Mouse (Mus musculus): ENCODE data around the gene Gm20388. TPM values are rescaled to one million over a fixed set of nuclear protein-coding genes. Genes with fewer than 3 reads are reported as not detected.

Gm20388 gene
- polyA plus RNA-seq, 1 experiment from 2014 or later, result 2.5 TPM

GRCm38 (mm10) chr8:121200979-121201378 is 1290.3 kb downstream of the Gm20388 start:
- no peak for DNase-seq (ENCODE audit: low spot score)
- no peaks in the 10 kb centered on the region for H3K9me3 ChIP-seq (replicated peaks)
- peak overlapping the region; percentile 53 for H3K27ac ChIP-seq
- peaks cover 61% of the 10 kb centered on the region for H3K27me3 ChIP-seq (ENCODE audit: low read depth, poor library complexity, severe bottlenecking)
- WGBS, result 35% methylated on average over 3 of the region's 3 CpGs
- H3K4me1 ChIP-seq, result peaks cover 60% of the 10 kb centered on the region
- no peak overlapping the region for H3K4me3 ChIP-seq
- H3K36me3 ChIP-seq, result no peaks in the 10 kb centered on the region

GRCm38 (mm10) chr8:121201651-121202050 is 1291.0 kb downstream of the Gm20388 start:
- WGBS, result 78% methylated on average over 7 of the region's 7 CpGs
- Histone ChIP-seq H3K27ac (no peak overlapping the region), H3K27me3 (ENCODE audit: low read depth, poor library complexity, severe bottlenecking) (peaks cover 61% of the 10 kb centered on the region), H3K4me1 (peaks cover 60% of the 10 kb centered on the region), H3K4me3 (no peak overlapping the region), H3K9me3 (replicated peaks) (no peaks in the 10 kb centered on the region), H3K36me3 (no peaks in the 10 kb centered on the region)
- DNase-seq (ENCODE audit: low spot score), result no peak

DNA sequence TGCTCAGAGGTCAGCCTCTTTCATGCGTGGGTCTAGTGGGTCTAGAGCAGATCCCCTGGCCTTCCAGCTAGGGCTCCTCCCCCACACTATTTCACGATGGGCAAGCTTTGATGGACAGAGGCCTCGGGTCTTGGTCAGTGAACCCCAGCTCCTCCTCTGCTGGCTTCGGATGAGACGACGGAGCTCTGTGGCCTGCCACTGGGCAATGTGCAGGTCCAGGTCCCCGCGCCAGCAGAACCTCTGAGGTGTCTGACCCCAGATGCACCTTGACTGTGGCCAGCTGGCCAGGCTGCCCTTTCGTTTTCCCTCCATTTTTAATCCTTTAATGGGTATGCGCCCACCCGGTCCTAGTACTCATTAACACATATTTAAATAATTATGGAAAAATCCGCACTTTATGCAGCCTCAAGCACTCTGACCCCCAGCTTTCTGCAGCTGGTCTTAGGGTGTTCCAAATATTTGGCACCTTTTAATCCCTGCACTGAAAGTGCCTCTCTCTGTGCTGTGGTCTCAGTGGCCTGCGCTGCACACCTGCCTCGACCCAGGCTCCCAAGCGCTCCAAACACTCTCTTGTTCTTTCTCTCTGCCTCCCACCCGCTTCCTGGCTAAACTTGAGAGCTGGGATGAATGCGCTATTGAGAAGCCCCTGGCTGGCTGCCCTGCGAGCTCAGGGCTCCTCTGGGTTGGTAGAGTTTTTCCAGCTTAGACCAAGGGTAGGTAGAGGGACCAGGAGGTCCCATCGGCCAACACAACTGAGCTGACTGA is 1293.2 kb downstream of the Gm20388 start:
- 71% methylated on average over 19 of the region's 19 CpGs for WGBS
- no peaks in the 10 kb centered on the region for H3K36me3 ChIP-seq
- no peak for DNase-seq (ENCODE audit: low spot score)
- peak overlapping the region; percentile 34 for H3K27ac ChIP-seq
- H3K4me3 ChIP-seq, result no peak overlapping the region
- H3K4me1 ChIP-seq, result peaks cover 61% of the 10 kb centered on the region
- peaks cover 55% of the 10 kb centered on the region for H3K27me3 ChIP-seq (ENCODE audit: low read depth, poor library complexity, severe bottlenecking)
- H3K9me3 ChIP-seq (replicated peaks), result no peaks in the 10 kb centered on the region

GRCm38 (mm10) chr8:121207171-121207570 is 1296.5 kb downstream of the Gm20388 start:
- Histone ChIP-seq H3K9me3 (replicated peaks) (no peaks in the 10 kb centered on the region), H3K36me3 (no peaks in the 10 kb centered on the region), H3K4me1 (peaks cover 43% of the 10 kb centered on the region), H3K4me3 (no peak overlapping the region), H3K27me3 (ENCODE audit: low read depth, poor library complexity, severe bottlenecking) (peaks cover 62% of the 10 kb centered on the region), H3K27ac (no peak overlapping the region)
- DNase-seq (ENCODE audit: low spot score), result no peak
- 89% methylated on average over 2 of the region's 2 CpGs for WGBS

DNA sequence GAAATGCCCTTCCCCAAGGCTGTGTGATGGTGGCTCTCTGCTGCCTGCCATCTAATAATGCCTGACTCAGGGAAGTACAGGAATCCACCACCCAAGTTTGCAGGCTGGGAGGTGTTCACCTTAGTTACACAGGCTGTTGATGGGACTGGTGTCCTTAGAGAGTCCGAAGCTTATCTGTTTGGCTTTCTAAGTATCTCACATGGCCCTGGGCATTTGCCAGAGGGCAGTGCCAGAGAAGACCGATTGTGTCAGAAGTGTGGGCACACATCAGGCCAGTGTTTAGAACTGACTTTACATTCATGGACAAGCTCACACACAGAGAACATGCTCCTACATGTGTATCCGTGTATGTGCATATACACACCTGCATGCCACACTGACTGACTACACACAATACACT is 1300.0 kb downstream of the Gm20388 start:
- Histone ChIP-seq H3K9me3 (replicated peaks) (no peaks in the 10 kb centered on the region), H3K27ac (no peak overlapping the region), H3K4me1 (peaks cover 22% of the 10 kb centered on the region), H3K36me3 (no peaks in the 10 kb centered on the region), H3K27me3 (ENCODE audit: low read depth, poor library complexity, severe bottlenecking) (peaks cover 49% of the 10 kb centered on the region), H3K4me3 (no peak overlapping the region)
- DNase-seq (ENCODE audit: low spot score), result no peak
- 90% methylated on average over 3 of the region's 3 CpGs for WGBS

DNA sequence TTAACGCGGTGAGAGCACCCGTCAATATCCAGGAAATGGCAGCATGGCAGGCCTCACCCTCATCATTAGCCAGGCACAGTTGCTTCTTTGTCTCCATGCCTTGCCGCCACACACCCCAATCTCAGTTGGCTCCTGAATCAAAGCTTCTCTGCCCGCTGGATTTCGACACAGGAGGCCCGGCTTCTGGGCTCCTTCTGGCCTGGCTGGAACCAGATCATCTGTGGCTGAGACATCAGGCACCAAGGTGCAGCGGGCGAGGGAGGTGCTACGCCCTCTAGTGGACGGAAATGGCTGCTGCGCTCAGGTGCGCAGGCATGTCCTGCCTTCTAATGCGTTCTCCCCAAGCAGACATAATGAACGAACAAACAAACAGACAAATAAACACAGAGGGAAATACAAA is 1302.6 kb downstream of the Gm20388 start:
- DNase-seq (ENCODE audit: low spot score), result peak; percentile 61

GRCm38 (mm10) chr8:121213651-121214050 is 1303.0 kb downstream of the Gm20388 start:
- DNase-seq (ENCODE audit: low spot score), result no peak
- Histone ChIP-seq H3K36me3 (no peaks in the 10 kb centered on the region), H3K27ac (no peak overlapping the region), H3K27me3 (ENCODE audit: low read depth, poor library complexity, severe bottlenecking) (peaks cover 49% of the 10 kb centered on the region), H3K4me3 (no peak overlapping the region), H3K4me1 (peaks cover 18% of the 10 kb centered on the region), H3K9me3 (replicated peaks) (no peaks in the 10 kb centered on the region)
- WGBS, result 53% methylated on average over 10 of the region's 10 CpGs

More for the DNA sequence above, 1302.6 kb downstream of the Gm20388 start:
- 57% methylated on average over 15 of the region's 15 CpGs for WGBS
- H3K9me3 ChIP-seq (replicated peaks), result no peaks in the 10 kb centered on the region
- H3K27me3 ChIP-seq (ENCODE audit: low read depth, poor library complexity, severe bottlenecking), result peaks cover 49% of the 10 kb centered on the region
- no peaks in the 10 kb centered on the region for H3K36me3 ChIP-seq
- H3K27ac ChIP-seq, result peak overlapping the region; percentile 34
- peaks cover 22% of the 10 kb centered on the region for H3K4me1 ChIP-seq
- no peak overlapping the region for H3K4me3 ChIP-seq

DNA sequence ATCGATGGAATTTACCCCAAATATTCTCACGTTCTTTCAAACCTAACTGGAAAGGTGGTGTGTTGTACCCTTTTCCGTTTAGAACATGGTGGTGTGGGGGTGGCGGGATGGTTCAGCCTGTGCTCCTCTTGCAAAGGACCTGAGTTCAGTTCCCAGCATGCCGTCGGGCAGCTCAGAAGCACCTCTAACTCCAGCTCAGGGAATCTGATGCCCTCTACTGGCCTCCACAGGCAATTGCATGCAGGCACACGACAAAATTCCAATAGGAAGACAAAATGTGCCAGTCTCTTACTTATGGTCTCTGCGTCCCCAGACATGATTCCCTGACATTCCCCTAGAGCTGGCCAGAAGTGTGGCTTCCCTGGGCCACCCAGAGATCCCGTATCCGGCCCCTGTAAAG is 1304.3 kb downstream of the Gm20388 start:
- Histone ChIP-seq H3K36me3 (no peaks in the 10 kb centered on the region), H3K4me3 (no peak overlapping the region), H3K27me3 (ENCODE audit: low read depth, poor library complexity, severe bottlenecking) (peaks cover 50% of the 10 kb centered on the region), H3K27ac (no peak overlapping the region), H3K4me1 (peaks cover 18% of the 10 kb centered on the region), H3K9me3 (replicated peaks) (no peaks in the 10 kb centered on the region)
- DNase-seq (ENCODE audit: low spot score), result no peak
- 76% methylated on average over 10 of the region's 10 CpGs for WGBS

- Histone ChIP-seq H3K27ac (no peak overlapping the region), H3K4me1 (peaks cover 29% of the 10 kb centered on the region), H3K4me3 (no peak overlapping the region), H3K27me3 (ENCODE audit: low read depth, poor library complexity, severe bottlenecking) (peaks cover 39% of the 10 kb centered on the region), H3K9me3 (replicated peaks) (no peaks in the 10 kb centered on the region), H3K36me3 (no peaks in the 10 kb centered on the region)
- no peak for DNase-seq (ENCODE audit: low spot score)
- 89% methylated on average over 10 of the region's 10 CpGs for WGBS
Measured at GRCm38 (mm10) chr8:121216441-121216949, 1305.9 kb downstream of the Gm20388 start.

- no peak overlapping the region for H3K27ac ChIP-seq
- H3K36me3 ChIP-seq, result no peaks in the 10 kb centered on the region
- peaks cover 48% of the 10 kb centered on the region for H3K27me3 ChIP-seq (ENCODE audit: low read depth, poor library complexity, severe bottlenecking)
- no peaks in the 10 kb centered on the region for H3K9me3 ChIP-seq (replicated peaks)
- no peak overlapping the region for H3K4me3 ChIP-seq
- DNase-seq (ENCODE audit: low spot score), result no peak
- H3K4me1 ChIP-seq, result peaks cover 41% of the 10 kb centered on the region
- 89% methylated on average over 3 of the region's 3 CpGs for WGBS
Measured at GRCm38 (mm10) chr8:121218486-121218885, 1307.8 kb downstream of the Gm20388 start.

DNA sequence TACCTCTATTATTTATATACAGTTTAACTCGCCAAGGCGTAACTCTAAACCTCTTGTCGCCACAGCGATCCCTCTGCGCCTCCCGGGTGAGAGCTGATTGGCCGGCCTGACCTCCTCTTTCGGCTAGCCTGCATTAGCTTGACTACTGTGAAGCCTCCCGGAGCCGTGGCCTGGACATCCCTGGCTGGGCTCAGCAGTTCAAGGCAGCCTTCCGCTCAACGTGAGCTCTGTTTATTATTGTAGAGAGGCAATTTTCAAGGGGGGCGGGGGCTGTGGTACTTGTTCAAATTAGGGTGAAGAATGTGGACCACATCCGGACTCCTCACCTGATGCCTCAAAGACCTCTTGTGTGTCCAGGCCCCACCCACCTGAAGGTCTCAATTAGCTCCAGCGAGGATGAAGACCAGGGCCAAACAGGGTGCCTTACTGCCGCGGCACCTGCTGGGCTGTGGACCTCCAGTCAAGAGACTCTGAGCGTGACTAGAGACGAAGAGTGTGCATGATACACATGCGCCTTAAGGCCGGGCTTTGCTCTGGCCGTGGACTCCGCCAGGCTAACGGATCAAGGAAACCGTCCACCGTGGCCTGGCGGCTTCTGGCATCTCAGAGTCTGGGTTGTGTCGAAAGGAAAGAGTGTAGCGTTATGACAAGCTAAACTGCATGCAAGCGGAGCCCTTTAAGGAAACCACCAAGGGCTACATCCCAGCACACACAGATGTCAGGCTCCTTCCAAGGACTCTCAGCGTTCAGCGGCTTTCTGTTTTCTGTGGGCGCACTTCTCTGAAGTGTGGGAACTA is 1309.7 kb downstream of the Gm20388 start:
- no peaks in the 10 kb centered on the region for H3K9me3 ChIP-seq (replicated peaks)
- 38% methylated on average over 33 of the region's 33 CpGs for WGBS
- H3K4me3 ChIP-seq, result 0 out of 2 replicates have a peak overlapping the region, but pooled peaks have one; percentile 9
- peak; percentile 69 for DNase-seq (ENCODE audit: low spot score)
- peaks cover 64% of the 10 kb centered on the region for H3K27me3 ChIP-seq (ENCODE audit: low read depth, poor library complexity, severe bottlenecking)
- H3K36me3 ChIP-seq, result no peaks in the 10 kb centered on the region
- H3K27ac ChIP-seq, result peak overlapping the region; percentile 21; the same call in 1 of the 2 replicates
- H3K4me1 ChIP-seq, result peaks cover 54% of the 10 kb centered on the region

DNA sequence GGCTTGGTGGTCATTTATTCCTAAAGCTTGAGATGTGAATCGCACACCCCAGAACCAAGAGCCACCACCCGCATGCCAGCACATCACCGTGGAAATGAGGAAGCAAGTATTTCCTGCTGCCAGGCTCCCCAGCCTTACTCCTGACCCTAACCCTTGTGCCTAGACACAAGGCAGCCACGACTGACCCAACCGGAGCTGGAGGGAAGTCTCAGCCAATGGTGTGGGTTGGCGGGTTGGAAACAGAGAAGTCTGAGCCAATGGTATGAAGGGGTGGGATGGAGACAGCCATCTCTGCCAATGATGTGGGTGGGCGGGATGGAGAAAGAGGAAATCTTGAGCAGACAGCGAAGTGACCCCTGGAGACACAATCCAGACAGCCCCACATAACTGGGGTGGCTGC is 1314.1 kb downstream of the Gm20388 start:
- H3K36me3 ChIP-seq, result no peaks in the 10 kb centered on the region
- 68% methylated on average over 8 of the region's 8 CpGs for WGBS
- 0 out of 2 replicates have a peak overlapping the region, but pooled peaks have one; percentile 19 for H3K27ac ChIP-seq
- H3K4me3 ChIP-seq, result no peak overlapping the region
- DNase-seq (ENCODE audit: low spot score), result no peak
- H3K9me3 ChIP-seq (replicated peaks), result no peaks in the 10 kb centered on the region
- H3K4me1 ChIP-seq, result peaks cover 71% of the 10 kb centered on the region
- H3K27me3 ChIP-seq (ENCODE audit: low read depth, poor library complexity, severe bottlenecking), result peaks cover 74% of the 10 kb centered on the region

- 82% methylated on average over 18 of the region's 18 CpGs for WGBS
- Histone ChIP-seq H3K4me1 (peaks cover 53% of the 10 kb centered on the region), H3K36me3 (no peaks in the 10 kb centered on the region), H3K27ac (peak overlapping the region; percentile 64; the same call in 1 of the 2 replicates), H3K27me3 (ENCODE audit: low read depth, poor library complexity, severe bottlenecking) (peaks cover 74% of the 10 kb centered on the region), H3K9me3 (replicated peaks) (no peaks in the 10 kb centered on the region), H3K4me3 (no peak overlapping the region)
- DNase-seq (ENCODE audit: low spot score), result no peak
Measured at GRCm38 (mm10) chr8:121227756-121228155, 1317.1 kb downstream of the Gm20388 start.
